Mouse (Mus musculus) erythroblast, embryonic 14.5 days (primary cell): ENCODE results near the gene Mink1. TPM values are rescaled to one million over a fixed set of nuclear protein-coding genes. Genes with fewer than 3 reads are reported as not detected.
A peak's percentile ranks its signal among the peaks of the same experiment; 100 is the strongest.

Experiments used
- H3K27me3 ChIP-seq: 2 replicates; pipeline ENCODE4 v1.6.1; 2012; ENCODE audit warnings: inconsistent platforms; ENCODE audit not compliant: control insufficient read depth
- H3K36me3 ChIP-seq: 2 replicates; pipeline ENCODE4 v1.6.1; 2012; ENCODE audit warnings: mild to moderate bottlenecking, inconsistent platforms; ENCODE audit not compliant: control insufficient read depth
- H3K4me1 ChIP-seq: 2 replicates; pipeline ENCODE4 v1.6.1; 2012; ENCODE audit warnings: inconsistent platforms; ENCODE audit not compliant: control insufficient read depth
- H3K4me3 ChIP-seq: replicated peaks from 2 replicates; pipeline ENCODE3; 2012; ENCODE audit warnings: moderate library complexity, mild to moderate bottlenecking, inconsistent platforms
- H3K9me3 ChIP-seq: 2 replicates; pipeline ENCODE4 v1.6.1; 2012; ENCODE audit warnings: low read length, inconsistent platforms, mixed read lengths; ENCODE audit not compliant: control insufficient read depth
- GATA1 ChIP-seq: IDR thresholded peaks from 2 replicates; pipeline ENCODE4 v1.6.1; 2012; ENCODE audit warnings: low read length, inconsistent platforms, mixed read lengths
- TAL1 ChIP-seq: IDR thresholded peaks from 3 replicates; pipeline ENCODE4 v1.6.1; 2012; ENCODE audit warnings: low read length, inconsistent platforms, mixed read lengths
- polyA plus RNA-seq: library from polyadenylated mRNA; stranded (reverse); fragments of >175 nt; gene quantifications from 2 replicates; pipeline ENCODE4 v1.2.3, GENCODE M21; 2012

The Mink1 gene
- polyA plus RNA-seq, 1 experiment: 1.2 TPM

- Histone ChIP-seq H3K9me3 (no peaks in the 10 kb centered on the region), H3K4me1 (peaks cover 21% of the 10 kb centered on the region), H3K36me3 (peaks cover 26% of the 10 kb centered on the region), H3K27me3 (peaks cover 7% of the 10 kb centered on the region), H3K4me3 (peak overlapping the region; percentile 61)
- TF ChIP-seq GATA1 (no peak), TAL1 (no peak)
Observed at GRCm38 (mm10) chr11:70615074-70615473, 52.4 kb downstream of the Mink1 start.

GRCm38 (mm10) chr11:70615516-70616093 lies 52.9 kb downstream of the Mink1 start, which contains the start of gene 4930544D05Rik:
4930544D05Rik (plus strand) TSS chr11:70615848.
- TF ChIP-seq TAL1 (no peak), GATA1 (no peak)
- Histone ChIP-seq H3K4me3 (peak within 1 kb of the TSS; percentile 61), H3K27me3 (peaks cover 7% of the 10 kb centered on the region), H3K9me3 (no peaks in the 10 kb centered on the region), H3K4me1 (peaks cover 21% of the 10 kb centered on the region), H3K36me3 (peaks cover 22% of the 10 kb centered on the region)

- peaks cover 28% of the 10 kb centered on the region for H3K4me1 ChIP-seq
- H3K4me3 ChIP-seq: no peak within 1 kb of the TSS
- TF ChIP-seq TAL1 (no peak), GATA1 (no peak)
Observed at GRCm38 (mm10) chr11:70619101-70619500, 56.4 kb downstream of the Mink1 start, which contains the start of gene Chrne. Chrne (minus strand) TSS chr11:70619216.

GRCm38 (mm10) chr11:70621972-70622814 lies 59.5 kb downstream of the Mink1 start:
- no peak for TF ChIP-seq GATA1
- no peak for TF ChIP-seq TAL1
- H3K4me1 ChIP-seq: peaks cover 13% of the 10 kb centered on the region
- H3K27me3 ChIP-seq: no peaks in the 10 kb centered on the region
- H3K36me3 ChIP-seq: no peaks in the 10 kb centered on the region
- no peaks in the 10 kb centered on the region for H3K9me3 ChIP-seq
- H3K4me3 ChIP-seq: no peak overlapping the region

More at GRCm38 (mm10) chr11:70619101-70619500, 56.4 kb downstream of the Mink1 start, which contains the start of gene Chrne:
- H3K36me3 ChIP-seq: no peaks in the 10 kb centered on the region
- H3K9me3 ChIP-seq: no peaks in the 10 kb centered on the region
- peaks cover 7% of the 10 kb centered on the region for H3K27me3 ChIP-seq

- H3K4me3 ChIP-seq: no peak overlapping the region
- TF ChIP-seq TAL1: no peak
- no peak for TF ChIP-seq GATA1
- no peaks in the 10 kb centered on the region for H3K9me3 ChIP-seq
- H3K27me3 ChIP-seq: no peaks in the 10 kb centered on the region
- peaks cover 13% of the 10 kb centered on the region for H3K4me1 ChIP-seq
- H3K36me3 ChIP-seq: no peaks in the 10 kb centered on the region
Observed at GRCm38 (mm10) chr11:70623053-70623742, 60.5 kb downstream of the Mink1 start.

- TF ChIP-seq GATA1 (no peak), TAL1 (no peak)
- Histone ChIP-seq H3K9me3 (no peaks in the 10 kb centered on the region), H3K27me3 (no peaks in the 10 kb centered on the region), H3K4me1 (peaks cover 20% of the 10 kb centered on the region), H3K36me3 (no peaks in the 10 kb centered on the region), H3K4me3 (no peak overlapping the region)
Observed at GRCm38 (mm10) chr11:70625473-70625872, 62.8 kb downstream of the Mink1 start.

- TF ChIP-seq GATA1 (no peak), TAL1 (no peak)
- Histone ChIP-seq H3K27me3 (no peaks in the 10 kb centered on the region), H3K9me3 (no peaks in the 10 kb centered on the region), H3K4me1 (peaks cover 22% of the 10 kb centered on the region), H3K4me3 (no peak overlapping the region), H3K36me3 (no peaks in the 10 kb centered on the region)
Observed at GRCm38 (mm10) chr11:70626877-70627276, 64.2 kb downstream of the Mink1 start.

GRCm38 (mm10) chr11:70628431-70628830 lies 65.8 kb downstream of the Mink1 start:
- no peaks in the 10 kb centered on the region for H3K27me3 ChIP-seq
- no peaks in the 10 kb centered on the region for H3K9me3 ChIP-seq
- peaks cover 9% of the 10 kb centered on the region for H3K4me1 ChIP-seq
- no peak for TF ChIP-seq GATA1
- no peak for TF ChIP-seq TAL1
- H3K4me3 ChIP-seq: no peak overlapping the region
- H3K36me3 ChIP-seq: no peaks in the 10 kb centered on the region

GRCm38 (mm10) chr11:70629557-70629956 lies 66.9 kb downstream of the Mink1 start:
- no peaks in the 10 kb centered on the region for H3K36me3 ChIP-seq
- TF ChIP-seq GATA1: no peak
- H3K9me3 ChIP-seq: no peaks in the 10 kb centered on the region
- no peaks in the 10 kb centered on the region for H3K27me3 ChIP-seq
- H3K4me3 ChIP-seq: no peak overlapping the region
- H3K4me1 ChIP-seq: peaks cover 9% of the 10 kb centered on the region
